Mouse (Mus musculus) lung, embryonic 14.5 days (tissue): ENCODE data around the gene Gm43517. TPM values are rescaled to one million over a fixed set of nuclear protein-coding genes. Genes with fewer than 3 reads are reported as not detected.

Experiments used
- ATAC-seq: fragments of 200-750 bp; cut with Nextera tagmentation; 2 replicates; pipeline ENCODE4 v1.8.0; 2017; ENCODE audit warnings: mild to moderate bottlenecking, moderate TSS enrichment, moderate library complexity; ENCODE audit not compliant: insufficient read depth
- DNase-seq: peaks from one replicate; pipeline ENCODE4 v3.0.0-alpha.2; 2015
- H3K27ac ChIP-seq: fragments of 300-500 bp; sonication (generic); 2 replicates; pipeline ENCODE4 v1.5.1; 2014; ENCODE audit warnings: low read depth, mild to moderate bottlenecking, moderate library complexity
- H3K27me3 ChIP-seq: fragments of 300-500 bp; sonication (generic); 2 replicates; pipeline ENCODE4 v1.6.1; 2014; ENCODE audit warnings: low read length, control low read depth; ENCODE audit not compliant: insufficient read depth
- H3K36me3 ChIP-seq: fragments of 300-500 bp; sonication (generic); 2 replicates; pipeline ENCODE4 v1.6.1; 2014; ENCODE audit warnings: control low read depth; ENCODE audit not compliant: insufficient read depth
- H3K4me1 ChIP-seq: fragments of 300-500 bp; sonication (generic); 2 replicates; pipeline ENCODE4 v1.6.1; 2014; ENCODE audit warnings: antibody characterized with exemption, control low read depth; ENCODE audit not compliant: insufficient read depth
- H3K4me2 ChIP-seq: fragments of 300-500 bp; sonication (generic); 2 replicates; pipeline ENCODE4 v1.6.1; 2014; ENCODE audit warnings: mild to moderate bottlenecking
- H3K4me3 ChIP-seq: fragments of 300-500 bp; sonication (generic); 2 replicates; pipeline ENCODE4 v1.5.1; 2014; ENCODE audit warnings: low read depth, low read length
- H3K9ac ChIP-seq: fragments of 300-500 bp; sonication (generic); 2 replicates; pipeline ENCODE4 v1.6.1; 2014
- H3K9me3 ChIP-seq: fragments of 300-500 bp; sonication (generic); 2 replicates; pipeline ENCODE4 v1.6.1; 2016; ENCODE audit warnings: low read depth, low read length, control low read depth
- CTCF ChIP-seq: IDR thresholded peaks from 2 replicates; pipeline ENCODE4 v1.5.1; 2016; ENCODE audit warnings: antibody characterized with exemption, low read depth
- WGBS: fragments of 180-500 bp; shearing (Covaris S2); extraction: QIAGEN DNeasy Blood & Tissue Kit; methylation state at CpG from one replicate; pipeline ENCODE4 v1.1.7; 2014; 5-methylcytosine and 5-hydroxymethylcytosine counted together
- polyA plus RNA-seq: library from polyadenylated mRNA; unstranded; fragments of >200 nt; fragmentation: Nextera tagmentation; extraction: Ambion mirVana; gene quantifications from 2 replicates; pipeline ENCODE4 v1.2.1, GENCODE M21; 2014

The Gm43517 gene
- polyA plus RNA-seq, 1 experiment from 2014 or later: not detected

GRCm38 (mm10) chr12:49375427-49376317, 9.3 kb upstream of the Gm43517 start:
- H3K4me2 ChIP-seq: no peak overlapping the region
- WGBS: 5% methylated on average over 15 of the region's 15 CpGs
- no peak for TF ChIP-seq CTCF
- H3K27ac ChIP-seq: no peak overlapping the region
- no peak overlapping the region for H3K4me3 ChIP-seq
- H3K9me3 ChIP-seq: no peaks in the 10 kb centered on the region
- no peaks in the 10 kb centered on the region for H3K36me3 ChIP-seq
- no peaks in the 10 kb centered on the region for H3K4me1 ChIP-seq
- H3K27me3 ChIP-seq: peaks cover 94% of the 10 kb centered on the region
- H3K9ac ChIP-seq: no peak overlapping the region
- ATAC-seq: no peak
- DNase-seq: no peak

GRCm38 (mm10) chr12:49376318-49376992, 8.5 kb upstream of the Gm43517 start:
- no peak for ATAC-seq
- 5% methylated on average over 19 of the region's 19 CpGs for WGBS
- TF ChIP-seq CTCF: no peak
- Histone ChIP-seq H3K4me2 (no peak overlapping the region), H3K27me3 (peaks cover 95% of the 10 kb centered on the region), H3K9ac (no peak overlapping the region), H3K9me3 (no peaks in the 10 kb centered on the region), H3K4me3 (no peak overlapping the region), H3K36me3 (no peaks in the 10 kb centered on the region), H3K27ac (no peak overlapping the region), H3K4me1 (no peaks in the 10 kb centered on the region)
- DNase-seq: peak; percentile 3

- WGBS: 2% methylated on average over 15 of the region's 15 CpGs
- no peak overlapping the region for H3K27ac ChIP-seq
- H3K9me3 ChIP-seq: no peaks in the 10 kb centered on the region
- no peak overlapping the region for H3K4me2 ChIP-seq
- no peaks in the 10 kb centered on the region for H3K36me3 ChIP-seq
- H3K27me3 ChIP-seq: peaks cover 99% of the 10 kb centered on the region
- no peak overlapping the region for H3K4me3 ChIP-seq
- H3K4me1 ChIP-seq: no peaks in the 10 kb centered on the region
- DNase-seq (peak; percentile 11), ATAC-seq (no peak)
- TF ChIP-seq CTCF: no peak
- H3K9ac ChIP-seq: no peak overlapping the region
Observed at GRCm38 (mm10) chr12:49377281-49377970, 7.5 kb upstream of the Gm43517 start.

- Histone ChIP-seq H3K4me2 (no peak overlapping the region), H3K27ac (no peak overlapping the region), H3K4me1 (peaks cover 4% of the 10 kb centered on the region; the same call in 1 of the 2 replicates), H3K27me3 (peaks cover 99% of the 10 kb centered on the region), H3K36me3 (no peaks in the 10 kb centered on the region), H3K9me3 (no peaks in the 10 kb centered on the region), H3K9ac (no peak overlapping the region), H3K4me3 (no peak overlapping the region)
- TF ChIP-seq CTCF: no peak
- DNase-seq (no peak), ATAC-seq (no peak)
- WGBS: 7% methylated on average over 1 of the region's 1 CpGs
Observed at GRCm38 (mm10) chr12:49378920-49379319, 6.1 kb upstream of the Gm43517 start.

- H3K4me1 ChIP-seq: peaks cover 4% of the 10 kb centered on the region; the same call in 1 of the 2 replicates
- ATAC-seq (no peak), DNase-seq (no peak)
- no peak overlapping the region for H3K4me3 ChIP-seq
- H3K4me2 ChIP-seq: no peak overlapping the region
- WGBS: 8% methylated on average over 11 of the region's 11 CpGs
- peaks cover 99% of the 10 kb centered on the region for H3K27me3 ChIP-seq
- H3K27ac ChIP-seq: no peak overlapping the region
- no peak overlapping the region for H3K9ac ChIP-seq
- no peaks in the 10 kb centered on the region for H3K9me3 ChIP-seq
- no peak for TF ChIP-seq CTCF
- H3K36me3 ChIP-seq: no peaks in the 10 kb centered on the region
Observed at GRCm38 (mm10) chr12:49379446-49379845, 5.5 kb upstream of the Gm43517 start.

- Histone ChIP-seq H3K4me1 (peaks cover 4% of the 10 kb centered on the region; the same call in 1 of the 2 replicates), H3K36me3 (no peaks in the 10 kb centered on the region), H3K4me3 (no peak overlapping the region), H3K9ac (no peak overlapping the region), H3K9me3 (no peaks in the 10 kb centered on the region), H3K4me2 (no peak overlapping the region), H3K27ac (no peak overlapping the region), H3K27me3 (peaks cover 99% of the 10 kb centered on the region)
- DNase-seq (no peak), ATAC-seq (no peak)
- 4% methylated on average over 4 of the region's 4 CpGs for WGBS
- no peak for TF ChIP-seq CTCF
Observed at GRCm38 (mm10) chr12:49380442-49380841, 4.5 kb upstream of the Gm43517 start.
